Mouse (Mus musculus) midbrain, embryonic 15.5 days (tissue): ENCODE measurements around the gene Baiap2. TPM values are rescaled to one million over a fixed set of nuclear protein-coding genes. Genes with fewer than 3 reads are reported as not detected.

ENCODE experiments used
- ATAC-seq: fragments of 200-750 bp; cut with Nextera tagmentation; replicated peaks from 2 replicates; pipeline ENCODE4 v1.8.0; 2017; ENCODE audit warnings: moderate TSS enrichment
- H3K27ac ChIP-seq: fragments of 300-500 bp; sonication (generic); 2 replicates; pipeline ENCODE4 v1.5.1; 2015; ENCODE audit warnings: mild to moderate bottlenecking, inconsistent platforms
- H3K27me3 ChIP-seq: fragments of 300-500 bp; sonication (generic); replicated peaks from 2 replicates; pipeline ENCODE4 v1.6.1; 2015; ENCODE audit warnings: inconsistent platforms
- H3K36me3 ChIP-seq: fragments of 300-500 bp; sonication (generic); replicated peaks from 2 replicates; pipeline ENCODE4 v1.6.1; 2015; ENCODE audit warnings: inconsistent platforms
- H3K4me1 ChIP-seq: fragments of 300-500 bp; sonication (generic); 2 replicates; pipeline ENCODE4 v1.6.1; 2015; ENCODE audit warnings: inconsistent platforms
- H3K4me2 ChIP-seq: fragments of 300-500 bp; sonication (generic); 2 replicates; pipeline ENCODE4 v1.6.1; 2015; ENCODE audit warnings: inconsistent platforms, mild to moderate bottlenecking, moderate library complexity
- H3K4me3 ChIP-seq: fragments of 300-500 bp; sonication (generic); 2 replicates; pipeline ENCODE4 v1.5.1; 2015; ENCODE audit warnings: mild to moderate bottlenecking, inconsistent platforms
- H3K9ac ChIP-seq: fragments of 300-500 bp; sonication (generic); 2 replicates; pipeline ENCODE4 v1.6.1; 2015; ENCODE audit warnings: mild to moderate bottlenecking, inconsistent platforms
- H3K9me3 ChIP-seq: fragments of 300-500 bp; sonication (generic); 2 replicates; pipeline ENCODE4 v1.6.1; 2016; ENCODE audit warnings: inconsistent platforms
- WGBS: fragments of 180-500 bp; shearing (Covaris S2); methylation state at CpG from one replicate; pipeline ENCODE4 v1.1.7; 2015; ENCODE audit warnings: mixed read lengths; 5-methylcytosine and 5-hydroxymethylcytosine counted together
- polyA plus RNA-seq: library from polyadenylated mRNA; unstranded; fragments of >200 nt; fragmentation: Nextera tagmentation; extraction: Ambion mirVana; gene quantifications from 2 replicates; pipeline ENCODE4 v1.2.1, GENCODE M21; 2015

Gene Baiap2
- polyA plus RNA-seq, 1 experiment from 2014 or later = 15.5 TPM

- H3K27ac ChIP-seq = no peak overlapping the region
- H3K4me3 ChIP-seq = no peak overlapping the region
- ATAC-seq = no peak
- no peaks in the 10 kb centered on the region for H3K27me3 ChIP-seq
- H3K9ac ChIP-seq = no peak overlapping the region
- no peak overlapping the region for H3K4me2 ChIP-seq
- H3K36me3 ChIP-seq = no peaks in the 10 kb centered on the region
- H3K9me3 ChIP-seq = no peaks in the 10 kb centered on the region
- 61% methylated on average over 5 of the region's 5 CpGs for WGBS
- H3K4me1 ChIP-seq = no peaks in the 10 kb centered on the region
These were observed 10.1 kb downstream of the Baiap2 start for GRCm38 (mm10) chr11:119952429-119953224.

GRCm38 (mm10) chr11:119954233-119954632 is 11.7 kb downstream of the Baiap2 start:
- Histone ChIP-seq H3K27me3 (no peaks in the 10 kb centered on the region), H3K4me1 (no peaks in the 10 kb centered on the region), H3K9me3 (no peaks in the 10 kb centered on the region), H3K4me3 (no peak overlapping the region), H3K27ac (no peak overlapping the region), H3K36me3 (no peaks in the 10 kb centered on the region), H3K4me2 (no peak overlapping the region), H3K9ac (no peak overlapping the region)
- WGBS = 81% methylated on average over 4 of the region's 4 CpGs
- ATAC-seq = no peak

GRCm38 (mm10) chr11:119954749-119955337 is 12.3 kb downstream of the Baiap2 start:
- H3K9me3 ChIP-seq = no peaks in the 10 kb centered on the region
- no peaks in the 10 kb centered on the region for H3K27me3 ChIP-seq
- ATAC-seq = no peak
- no peak overlapping the region for H3K4me3 ChIP-seq
- no peak overlapping the region for H3K4me2 ChIP-seq
- no peak overlapping the region for H3K9ac ChIP-seq
- no peak overlapping the region for H3K27ac ChIP-seq
- whole genome bisulfite sequencing = 79% methylated on average over 2 of the region's 2 CpGs
- no peaks in the 10 kb centered on the region for H3K36me3 ChIP-seq
- H3K4me1 ChIP-seq = no peaks in the 10 kb centered on the region

GRCm38 (mm10) chr11:119955432-119955831 is 12.9 kb downstream of the Baiap2 start:
- H3K4me1 ChIP-seq = no peaks in the 10 kb centered on the region
- no peak overlapping the region for H3K27ac ChIP-seq
- no peak overlapping the region for H3K4me3 ChIP-seq
- no peak for ATAC-seq
- H3K27me3 ChIP-seq = no peaks in the 10 kb centered on the region
- H3K9me3 ChIP-seq = no peaks in the 10 kb centered on the region
- 74% methylated on average over 3 of the region's 3 CpGs for WGBS
- no peak overlapping the region for H3K9ac ChIP-seq
- H3K36me3 ChIP-seq = no peaks in the 10 kb centered on the region
- no peak overlapping the region for H3K4me2 ChIP-seq

GRCm38 (mm10) chr11:119956590-119956989 is 14.0 kb downstream of the Baiap2 start:
- no peaks in the 10 kb centered on the region for H3K27me3 ChIP-seq
- no peak overlapping the region for H3K4me2 ChIP-seq
- no peaks in the 10 kb centered on the region for H3K9me3 ChIP-seq
- no peak overlapping the region for H3K9ac ChIP-seq
- WGBS = 89% methylated on average over 13 of the region's 13 CpGs
- H3K4me3 ChIP-seq = no peak overlapping the region
- no peak overlapping the region for H3K27ac ChIP-seq
- H3K4me1 ChIP-seq = no peaks in the 10 kb centered on the region
- ATAC-seq = no peak
- no peaks in the 10 kb centered on the region for H3K36me3 ChIP-seq

- Histone ChIP-seq H3K9me3 (no peaks in the 10 kb centered on the region), H3K9ac (no peak overlapping the region), H3K4me2 (no peak overlapping the region), H3K4me1 (no peaks in the 10 kb centered on the region), H3K27ac (no peak overlapping the region), H3K4me3 (no peak overlapping the region), H3K36me3 (no peaks in the 10 kb centered on the region), H3K27me3 (no peaks in the 10 kb centered on the region)
- WGBS = 85% methylated on average over 7 of the region's 7 CpGs
- no peak for ATAC-seq
These were observed 16.3 kb downstream of the Baiap2 start for GRCm38 (mm10) chr11:119958856-119959255.

- no peak for ATAC-seq
- WGBS = 80% methylated on average over 4 of the region's 4 CpGs
- H3K4me3 ChIP-seq = no peak overlapping the region
- H3K4me2 ChIP-seq = no peak overlapping the region
- peaks cover 5% of the 10 kb centered on the region for H3K4me1 ChIP-seq
- H3K9me3 ChIP-seq = no peaks in the 10 kb centered on the region
- no peaks in the 10 kb centered on the region for H3K27me3 ChIP-seq
- no peak overlapping the region for H3K27ac ChIP-seq
- H3K36me3 ChIP-seq = no peaks in the 10 kb centered on the region
- H3K9ac ChIP-seq = no peak overlapping the region
These were observed 17.2 kb downstream of the Baiap2 start for GRCm38 (mm10) chr11:119959714-119960113.

GRCm38 (mm10) chr11:119960671-119961070 is 18.1 kb downstream of the Baiap2 start:
- Histone ChIP-seq H3K9ac (no peak overlapping the region), H3K4me3 (no peak overlapping the region), H3K4me1 (peaks cover 15% of the 10 kb centered on the region), H3K27me3 (no peaks in the 10 kb centered on the region), H3K27ac (no peak overlapping the region), H3K9me3 (no peaks in the 10 kb centered on the region), H3K36me3 (no peaks in the 10 kb centered on the region), H3K4me2 (no peak overlapping the region)
- no peak for ATAC-seq
- 86% methylated on average over 6 of the region's 6 CpGs for WGBS

- Histone ChIP-seq H3K9me3 (no peaks in the 10 kb centered on the region), H3K36me3 (no peaks in the 10 kb centered on the region), H3K27me3 (no peaks in the 10 kb centered on the region), H3K4me2 (no peak overlapping the region), H3K4me3 (no peak overlapping the region), H3K4me1 (peaks cover 16% of the 10 kb centered on the region), H3K9ac (no peak overlapping the region), H3K27ac (no peak overlapping the region)
- no peak for ATAC-seq
- 87% methylated on average over 3 of the region's 3 CpGs for WGBS
These were observed 18.9 kb downstream of the Baiap2 start for GRCm38 (mm10) chr11:119961511-119961910.

- no peak overlapping the region for H3K9ac ChIP-seq
- 7% methylated on average over 9 of the region's 9 CpGs for WGBS
- peak; percentile 48; the same call in 1 of the 2 replicates for ATAC-seq
These were observed 22.5 kb downstream of the Baiap2 start for GRCm38 (mm10) chr11:119965053-119965452.

GRCm38 (mm10) chr11:119966294-119966693 is 23.7 kb downstream of the Baiap2 start:
- Histone ChIP-seq H3K36me3 (no peaks in the 10 kb centered on the region), H3K4me2 (no peak overlapping the region), H3K27ac (no peak overlapping the region), H3K27me3 (no peaks in the 10 kb centered on the region), H3K4me1 (peaks cover 36% of the 10 kb centered on the region), H3K9ac (no peak overlapping the region), H3K4me3 (no peak overlapping the region), H3K9me3 (no peaks in the 10 kb centered on the region)
- WGBS = 88% methylated on average over 6 of the region's 6 CpGs
- no peak for ATAC-seq

More at GRCm38 (mm10) chr11:119965053-119965452, 22.5 kb downstream of the Baiap2 start:
- 0 out of 2 replicates have a peak overlapping the region, but pooled peaks have one; percentile 5 for H3K27ac ChIP-seq
- H3K4me1 ChIP-seq = peaks cover 24% of the 10 kb centered on the region
- no peak overlapping the region for H3K4me3 ChIP-seq
- H3K27me3 ChIP-seq = no peaks in the 10 kb centered on the region
- no peaks in the 10 kb centered on the region for H3K9me3 ChIP-seq
- no peaks in the 10 kb centered on the region for H3K36me3 ChIP-seq
- H3K4me2 ChIP-seq = no peak overlapping the region

GRCm38 (mm10) chr11:119967401-119967800 is 24.8 kb downstream of the Baiap2 start:
- no peak overlapping the region for H3K9ac ChIP-seq
- H3K4me3 ChIP-seq = no peak overlapping the region
- no peaks in the 10 kb centered on the region for H3K27me3 ChIP-seq
- WGBS = 67% methylated on average over 8 of the region's 8 CpGs
- H3K9me3 ChIP-seq = no peaks in the 10 kb centered on the region
- H3K27ac ChIP-seq = no peak overlapping the region
- H3K36me3 ChIP-seq = no peaks in the 10 kb centered on the region
- no peak overlapping the region for H3K4me2 ChIP-seq
- no peak for ATAC-seq
- peaks cover 39% of the 10 kb centered on the region for H3K4me1 ChIP-seq

GRCm38 (mm10) chr11:119967892-119968291 is 25.3 kb downstream of the Baiap2 start:
- Histone ChIP-seq H3K9ac (no peak overlapping the region), H3K4me1 (peaks cover 39% of the 10 kb centered on the region), H3K27ac (no peak overlapping the region), H3K36me3 (no peaks in the 10 kb centered on the region), H3K9me3 (no peaks in the 10 kb centered on the region), H3K27me3 (no peaks in the 10 kb centered on the region), H3K4me3 (no peak overlapping the region), H3K4me2 (no peak overlapping the region)
- 86% methylated on average over 2 of the region's 2 CpGs for WGBS
- ATAC-seq = no peak
